Mouse (Mus musculus): ENCODE measurements around the gene Plxna4.

DNA sequence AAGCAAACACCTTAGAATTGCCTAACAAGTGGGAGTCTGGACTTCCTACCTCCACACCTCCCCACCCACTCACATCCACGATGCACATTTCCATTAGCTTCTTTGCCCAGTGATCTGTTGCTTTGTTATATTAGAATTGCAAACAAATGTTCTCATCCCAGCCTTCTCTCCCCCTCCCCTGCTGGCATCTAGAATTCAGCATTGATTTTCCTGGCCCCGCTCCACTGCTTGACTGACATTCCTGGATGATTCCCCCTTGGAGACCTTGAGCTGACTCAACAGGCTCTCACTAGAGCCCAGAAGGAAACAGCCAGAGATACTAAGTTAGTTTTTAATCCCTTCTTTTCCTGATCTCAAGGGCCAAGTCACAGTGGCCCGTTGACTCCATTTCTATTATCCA lies 131.4 kb downstream of the Plxna4 start:
- no peak for TF ChIP-seq MAFK (IDR thresholded peaks at IDR 0.05; ENCODE audit: insufficient read depth, low read depth, low read length)
- TF ChIP-seq HCFC1 (IDR thresholded peaks at IDR 0.05; ENCODE audit: borderline replicate concordance, insufficient read depth, low read length): no peak

Measured in ES-E14 (cell line).